Mouse (Mus musculus) midbrain, postnatal 0 days (tissue): Measurements from ENCODE around the gene Krtap2-4. TPM values are rescaled to one million over a fixed set of nuclear protein-coding genes. Genes with fewer than 3 reads are reported as not detected.

Source experiments
- ATAC-seq: fragments of 200-750 bp; cut with Nextera tagmentation; 2 replicates; pipeline ENCODE4 v1.8.0; 2017; ENCODE audit warnings: moderate number of reproducible peaks, mild to moderate bottlenecking, moderate TSS enrichment, moderate library complexity; ENCODE audit not compliant: low FRiP score
- DNase-seq: peaks from one replicate; pipeline ENCODE4 v3.0.0-alpha.2; 2015; ENCODE audit warnings: low spot score
- H3K27ac ChIP-seq: fragments of 300-500 bp; sonication (generic); 2 replicates; pipeline ENCODE4 v1.5.1; 2014; ENCODE audit warnings: low read depth, mild to moderate bottlenecking, low read length, mixed read lengths
- H3K27me3 ChIP-seq: fragments of 300-500 bp; sonication (generic); 2 replicates; pipeline ENCODE4 v1.6.1; 2014; ENCODE audit warnings: low read length, control low read depth, mixed read lengths; ENCODE audit not compliant: insufficient read depth
- H3K36me3 ChIP-seq: fragments of 300-500 bp; sonication (generic); 2 replicates; pipeline ENCODE4 v1.6.1; 2014; ENCODE audit warnings: low read length, control low read depth, mixed read lengths; ENCODE audit not compliant: insufficient read depth
- H3K4me1 ChIP-seq: fragments of 300-500 bp; sonication (generic); 2 replicates; pipeline ENCODE4 v1.6.1; 2014; ENCODE audit warnings: mild to moderate bottlenecking, control low read depth, antibody characterized with exemption, low read length, mixed read lengths; ENCODE audit not compliant: insufficient read depth
- H3K4me2 ChIP-seq: fragments of 300-500 bp; sonication (generic); 2 replicates; pipeline ENCODE4 v1.6.1; 2014; ENCODE audit warnings: low read depth, mild to moderate bottlenecking, low read length, mixed read lengths; ENCODE audit not compliant: poor library complexity, severe bottlenecking
- H3K4me3 ChIP-seq: fragments of 300-500 bp; sonication (generic); 2 replicates; pipeline ENCODE4 v1.5.1; 2014; ENCODE audit warnings: low read depth, mild to moderate bottlenecking, low read length, moderate library complexity
- H3K9ac ChIP-seq: fragments of 300-500 bp; sonication (generic); replicated peaks from 2 replicates; pipeline ENCODE4 v1.6.1; 2014; ENCODE audit warnings: mild to moderate bottlenecking, low read length, moderate library complexity, mixed read lengths; ENCODE audit not compliant: poor library complexity, severe bottlenecking
- H3K9me3 ChIP-seq: fragments of 300-500 bp; sonication (generic); 2 replicates; pipeline ENCODE4 v1.6.1; 2016; ENCODE audit warnings: low read length, control low read depth
- CTCF ChIP-seq: IDR thresholded peaks from 2 replicates; pipeline ENCODE4 v1.5.1; 2016; ENCODE audit warnings: antibody characterized with exemption, mild to moderate bottlenecking
- WGBS: fragments of 180-500 bp; shearing (Covaris S2); extraction: QIAGEN DNeasy Blood & Tissue Kit; methylation state at CpG from one replicate; pipeline ENCODE4 v1.1.7; 2014; 5-methylcytosine and 5-hydroxymethylcytosine counted together
- polyA plus RNA-seq: library from polyadenylated mRNA; unstranded; fragments of >200 nt; fragmentation: Nextera tagmentation; extraction: Ambion mirVana; gene quantifications from 2 replicates; pipeline ENCODE4 v1.2.1, GENCODE M21; 2015
- total RNA-seq: library from RNA; depleted of rRNA; stranded (reverse); fragments of >200 nt; gene quantifications from 2 replicates; pipeline ENCODE4 v1.2.3, GENCODE M21; 2014

The Krtap2-4 gene
- total and polyA plus RNA-seq, 2 experiments from 2014 or later, result not detected

DNA sequence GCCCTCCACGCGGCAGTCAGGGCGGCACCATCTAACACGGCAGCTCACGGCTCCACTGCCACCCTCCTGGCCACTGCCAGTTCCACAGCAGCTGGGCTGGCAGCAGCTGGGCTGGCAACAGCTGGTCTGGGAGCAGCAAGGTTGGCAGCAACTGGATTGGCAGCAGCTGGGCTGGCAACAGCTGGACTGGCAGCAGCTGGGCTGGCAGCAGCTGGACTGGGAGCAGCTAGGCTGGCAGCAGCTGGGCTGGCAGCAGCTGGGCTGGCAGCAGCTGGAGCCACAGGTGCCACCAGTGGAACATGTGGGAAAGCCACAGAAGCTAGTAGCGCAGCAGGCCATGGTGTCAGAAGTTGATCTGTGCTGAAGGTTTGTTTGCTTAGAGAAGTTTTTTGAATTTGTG is 23.7 kb downstream of the Krtap2-4 start, which contains the start of gene Krtap1-3:
Krtap1-3 (minus strand) TSS at position 359 of the 400 bp plus-strand sequence.
- no peaks in the 10 kb centered on the region for H3K27me3 ChIP-seq
- no peak for DNase-seq
- no peak within 1 kb of the TSS for H3K9ac ChIP-seq
- H3K27ac ChIP-seq, result no peak within 1 kb of the TSS
- no peaks in the 10 kb centered on the region for H3K4me1 ChIP-seq
- WGBS, result 88% methylated on average over 6 of the region's 6 CpGs
- TF ChIP-seq CTCF, result no peak
- H3K36me3 ChIP-seq, result no peaks in the 10 kb centered on the region
- no peak within 1 kb of the TSS for H3K4me2 ChIP-seq
- ATAC-seq, result no peak
- no peak within 1 kb of the TSS for H3K4me3 ChIP-seq
- H3K9me3 ChIP-seq, result no peaks in the 10 kb centered on the region

DNA sequence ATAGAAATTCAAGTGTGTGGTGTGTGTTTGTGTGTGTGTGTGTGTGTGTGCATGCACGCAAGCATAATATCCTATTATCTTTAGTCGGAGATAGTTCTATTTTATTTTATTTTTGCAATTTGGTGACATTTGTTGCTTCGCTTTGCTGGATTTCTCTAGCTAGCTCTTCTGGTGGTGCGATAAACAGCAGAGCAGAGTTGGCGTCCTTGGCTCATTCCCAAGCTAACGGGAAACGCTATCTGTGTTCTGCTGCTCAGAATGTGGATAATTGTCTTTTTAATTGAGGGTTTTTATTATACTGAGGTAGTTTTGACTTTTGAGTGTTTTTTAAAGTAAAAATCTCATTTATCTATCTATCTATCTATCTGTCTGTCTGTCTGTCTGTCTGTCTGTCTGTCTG is 29.6 kb downstream of the Krtap2-4 start:
- WGBS, result 89% methylated on average over 7 of the region's 7 CpGs
- no peaks in the 10 kb centered on the region for H3K36me3 ChIP-seq
- no peak for DNase-seq

DNA sequence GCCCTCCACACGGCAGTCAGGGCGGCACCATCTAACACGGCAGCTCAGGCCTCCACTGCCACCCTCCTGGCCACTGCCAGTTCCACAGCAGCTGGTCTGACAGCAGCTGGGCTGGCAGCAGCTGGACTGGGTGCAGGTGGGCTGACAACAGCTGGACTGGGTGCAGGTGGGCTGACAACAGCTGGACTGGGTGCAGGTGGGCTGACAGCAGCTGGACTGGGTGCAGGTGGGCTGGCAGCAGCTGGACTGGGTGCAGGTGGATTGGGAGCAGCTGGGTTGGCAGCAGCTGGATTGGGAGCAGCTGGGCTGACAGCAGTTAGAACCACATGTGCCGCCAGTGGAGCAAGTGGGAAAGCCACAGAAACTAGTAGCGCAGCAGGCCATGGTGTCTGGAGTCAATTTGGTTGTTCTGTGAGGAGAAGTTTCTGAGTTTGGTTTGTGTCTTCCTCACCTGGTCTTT is 31.4 kb downstream of the Krtap2-4 start, which contains the start of gene Krtap1-4:
Krtap1-4 (minus strand) TSS at position 410 of the 460 bp plus-strand sequence.
- Histone ChIP-seq H3K27ac (no peak within 1 kb of the TSS), H3K36me3 (no peaks in the 10 kb centered on the region), H3K4me1 (no peaks in the 10 kb centered on the region), H3K9ac (no peak within 1 kb of the TSS), H3K4me2 (no peak within 1 kb of the TSS), H3K9me3 (no peaks in the 10 kb centered on the region), H3K4me3 (no peak within 1 kb of the TSS), H3K27me3 (no peaks in the 10 kb centered on the region)
- no peak for ATAC-seq
- no peak for DNase-seq
- TF ChIP-seq CTCF, result no peak
- 84% methylated on average over 5 of the region's 5 CpGs for WGBS

More for the DNA sequence above, 29.6 kb downstream of the Krtap2-4 start:
- Histone ChIP-seq H3K4me1 (no peaks in the 10 kb centered on the region), H3K27ac (no peak overlapping the region), H3K4me3 (no peak overlapping the region), H3K9ac (no peak overlapping the region), H3K27me3 (no peaks in the 10 kb centered on the region), H3K4me2 (no peak overlapping the region), H3K9me3 (no peaks in the 10 kb centered on the region)
- ATAC-seq, result no peak
- no peak for TF ChIP-seq CTCF

DNA sequence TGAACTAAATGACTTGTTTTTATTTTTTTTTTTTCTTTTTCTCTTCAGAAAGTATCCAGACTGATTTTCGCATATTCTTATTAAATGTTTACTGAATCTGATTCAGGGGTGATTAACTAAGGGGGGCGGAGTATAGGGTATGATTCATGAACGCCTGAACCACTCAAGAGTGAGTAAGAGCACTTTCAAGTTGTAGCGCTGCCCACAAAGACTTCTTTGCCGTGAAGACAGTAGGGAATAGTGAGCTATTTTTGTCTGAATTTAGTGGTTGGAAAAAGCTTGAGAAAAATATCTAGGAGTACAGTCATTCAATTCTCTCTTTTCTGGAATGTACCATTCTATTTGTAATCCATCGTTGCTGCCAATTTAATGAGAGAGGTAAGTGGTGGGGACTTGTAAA is 33.1 kb downstream of the Krtap2-4 start:
- no peak overlapping the region for H3K9ac ChIP-seq
- H3K9me3 ChIP-seq, result no peaks in the 10 kb centered on the region
- H3K36me3 ChIP-seq, result no peaks in the 10 kb centered on the region
- no peak for ATAC-seq
- H3K27ac ChIP-seq, result no peak overlapping the region
- H3K27me3 ChIP-seq, result no peaks in the 10 kb centered on the region
- no peak for DNase-seq
- TF ChIP-seq CTCF, result no peak
- 84% methylated on average over 6 of the region's 6 CpGs for WGBS
- H3K4me1 ChIP-seq, result no peaks in the 10 kb centered on the region
- H3K4me2 ChIP-seq, result no peak overlapping the region
- H3K4me3 ChIP-seq, result no peak overlapping the region

DNA sequence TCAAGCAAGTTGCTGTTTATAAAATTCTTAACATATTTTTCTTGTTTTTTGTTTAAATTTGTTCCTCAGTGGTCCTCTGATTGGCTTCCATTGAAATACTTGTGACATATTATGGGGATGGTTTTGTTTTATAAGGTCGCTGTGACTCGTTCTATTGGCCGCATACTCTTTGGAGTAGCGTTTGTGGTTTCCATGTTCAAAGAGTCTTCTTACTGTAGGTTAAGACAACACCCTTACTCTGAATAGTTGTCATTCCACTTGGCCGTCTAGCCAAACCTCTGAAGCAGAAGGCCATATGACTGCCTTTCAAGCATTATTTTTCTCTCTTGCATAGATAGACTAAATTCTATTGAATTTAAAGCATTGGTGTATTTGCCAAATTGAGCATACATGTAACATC is 33.6 kb downstream of the Krtap2-4 start:
- DNase-seq (no peak), ATAC-seq (no peak)
- no peak overlapping the region for H3K9ac ChIP-seq
- no peak for TF ChIP-seq CTCF
- no peaks in the 10 kb centered on the region for H3K4me1 ChIP-seq
- no peak overlapping the region for H3K27ac ChIP-seq
- H3K4me2 ChIP-seq, result no peak overlapping the region
- H3K4me3 ChIP-seq, result no peak overlapping the region
- H3K27me3 ChIP-seq, result no peaks in the 10 kb centered on the region
- WGBS, result 95% methylated on average over 5 of the region's 5 CpGs
- no peaks in the 10 kb centered on the region for H3K36me3 ChIP-seq
- no peaks in the 10 kb centered on the region for H3K9me3 ChIP-seq

DNA sequence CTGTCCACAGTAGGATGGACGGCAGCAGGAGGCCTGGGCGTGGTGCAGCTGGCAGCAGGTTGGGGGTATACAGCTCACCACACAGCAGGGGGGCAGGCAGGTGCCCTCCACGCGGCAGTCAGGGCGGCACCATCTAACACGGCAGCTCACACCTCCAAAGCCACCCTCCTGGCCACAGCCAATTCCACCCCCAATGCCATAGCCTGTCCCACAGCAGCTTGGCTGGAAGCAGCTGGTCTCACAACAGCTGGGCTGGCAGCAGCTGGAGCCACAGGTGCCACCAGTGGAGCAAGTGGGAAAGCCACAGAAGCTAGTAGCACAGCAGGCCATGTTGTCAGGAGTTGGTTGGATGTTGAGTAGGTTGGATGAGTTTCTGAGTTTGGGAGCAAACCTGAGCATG is 34.0 kb downstream of the Krtap2-4 start, which contains the start of gene Krtap1-5:
Krtap1-5 (minus strand) TSS at position 381 of the 400 bp plus-strand sequence.
- Histone ChIP-seq H3K4me2 (no peak within 1 kb of the TSS), H3K9ac (no peak within 1 kb of the TSS), H3K4me3 (no peak within 1 kb of the TSS), H3K27ac (no peak within 1 kb of the TSS), H3K27me3 (no peaks in the 10 kb centered on the region), H3K4me1 (no peaks in the 10 kb centered on the region), H3K9me3 (no peaks in the 10 kb centered on the region), H3K36me3 (no peaks in the 10 kb centered on the region)
- WGBS, result 82% methylated on average over 6 of the region's 6 CpGs
- DNase-seq (no peak), ATAC-seq (no peak)
- TF ChIP-seq CTCF, result no peak
